Mouse (Mus musculus): ENCODE measurements around the gene Emc6. TPM values are rescaled to one million over a fixed set of nuclear protein-coding genes. Genes with fewer than 3 reads are reported as not detected.
A peak's percentile ranks its signal among the peaks of the same experiment; 100 is the strongest.

Gene Emc6
- total and polyA plus RNA-seq, 3 experiments, result 50.5 to 98.5 (median 80.5) TPM

- peak overlapping the region; percentile 92 for H3K27ac ChIP-seq
- 71% methylated on average over 4 of the region's 4 CpGs for WGBS
- no peak overlapping the region for H3K4me3 ChIP-seq
- TF ChIP-seq EP300 (IDR thresholded peaks at IDR 0.05; ENCODE audit: insufficient read depth, low read depth, low read length), result no peak
- no peaks in the 10 kb centered on the region for H3K79me2 ChIP-seq (replicated peaks; ENCODE audit: control insufficient read depth, insufficient read depth, low read length)
- H3K36me3 ChIP-seq (ENCODE audit: control insufficient read depth, insufficient read depth, low read length), result no peaks in the 10 kb centered on the region
- DNase-seq, result no peak
- H3K27me3 ChIP-seq (ENCODE audit: control insufficient read depth, insufficient read depth, low read length), result no peaks in the 10 kb centered on the region
- H3K9ac ChIP-seq (ENCODE audit: low read depth, low read length), result no peak overlapping the region
- intact Hi-C loops (cut with DNase I), result no loop called here
- no peaks in the 10 kb centered on the region for H3K4me1 ChIP-seq (ENCODE audit: control insufficient read depth, insufficient read depth, low read length)
Measured at GRCm38 (mm10) chr11:73161616-73162015, 15.2 kb downstream of the Emc6 start.

DNA sequence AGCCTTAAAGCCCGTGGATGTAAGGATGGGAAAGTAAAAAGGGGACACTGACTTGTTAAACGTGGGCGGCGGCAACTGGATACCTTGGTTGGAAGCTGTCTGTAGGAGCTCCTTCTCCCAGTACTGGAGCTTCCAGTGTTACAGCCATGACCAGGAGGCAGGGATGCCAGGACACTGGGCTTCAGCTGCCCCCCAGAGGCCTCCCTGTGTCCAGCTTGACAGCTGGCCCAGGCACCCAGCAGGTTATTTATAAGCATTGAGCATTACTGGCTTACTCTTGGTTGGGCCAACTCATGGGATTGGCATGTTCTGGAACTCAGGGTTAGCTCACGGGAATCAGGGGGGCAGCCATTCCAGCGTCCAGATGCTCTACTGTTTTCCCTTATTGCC lies 16.0 kb downstream of the Emc6 start:
- Histone ChIP-seq H3K36me3 (ENCODE audit: control insufficient read depth, insufficient read depth, low read length) (no peaks in the 10 kb centered on the region), H3K4me3 (peak overlapping the region; percentile 55), H3K4me1 (ENCODE audit: control insufficient read depth, insufficient read depth, low read length) (no peaks in the 10 kb centered on the region), H3K9ac (ENCODE audit: low read depth, low read length) (peak overlapping the region; percentile 85), H3K79me2 (replicated peaks; ENCODE audit: control insufficient read depth, insufficient read depth, low read length) (no peaks in the 10 kb centered on the region), H3K27ac (peak overlapping the region; percentile 92), H3K27me3 (ENCODE audit: control insufficient read depth, insufficient read depth, low read length) (no peaks in the 10 kb centered on the region)
- TF ChIP-seq EP300 (IDR thresholded peaks at IDR 0.05; ENCODE audit: insufficient read depth, low read depth, low read length), result 0 out of 2 replicates have a peak, but pooled peaks have one; percentile 51
- peak; percentile 54 for TF ChIP-seq CTCF (IDR thresholded peaks at IDR 0.05)
- TF ChIP-seq POLR2A (IDR thresholded peaks at IDR 0.05; ENCODE audit: insufficient read depth, low read depth, low read length), result peak; percentile 56
- intact Hi-C loops (cut with DNase I), result no loop called here
- WGBS, result 22% methylated on average over 6 of the region's 6 CpGs
- DNase-seq, result peak; percentile 61 to 81

- Histone ChIP-seq H3K79me2 (replicated peaks; ENCODE audit: control insufficient read depth, insufficient read depth, low read length) (no peaks in the 10 kb centered on the region), H3K9ac (ENCODE audit: low read depth, low read length) (peak within 1 kb of the TSS; percentile 85), H3K36me3 (ENCODE audit: control insufficient read depth, insufficient read depth, low read length) (no peaks in the 10 kb centered on the region), H3K27me3 (ENCODE audit: control insufficient read depth, insufficient read depth, low read length) (no peaks in the 10 kb centered on the region), H3K27ac (peak within 1 kb of the TSS; percentile 92), H3K4me1 (ENCODE audit: control insufficient read depth, insufficient read depth, low read length) (no peaks in the 10 kb centered on the region), H3K4me3 (peak within 1 kb of the TSS; percentile 55)
- 4% methylated on average over 49 of the region's 49 CpGs for WGBS
- intact Hi-C loops (cut with DNase I), result no loop called here
- TF ChIP-seq POLR2A (IDR thresholded peaks at IDR 0.05; ENCODE audit: insufficient read depth, low read depth, low read length) (0 out of 2 replicates have a peak, but pooled peaks have one; percentile 37), EP300 (IDR thresholded peaks at IDR 0.05; ENCODE audit: insufficient read depth, low read depth, low read length) (no peak)
- peak; percentile 62 to 65 for DNase-seq
Measured at GRCm38 (mm10) chr11:73159957-73160810, 16.7 kb downstream of the Emc6 start, which contains the start of gene P2rx5. P2rx5 (plus strand) TSS chr11:73160421.

DNA sequence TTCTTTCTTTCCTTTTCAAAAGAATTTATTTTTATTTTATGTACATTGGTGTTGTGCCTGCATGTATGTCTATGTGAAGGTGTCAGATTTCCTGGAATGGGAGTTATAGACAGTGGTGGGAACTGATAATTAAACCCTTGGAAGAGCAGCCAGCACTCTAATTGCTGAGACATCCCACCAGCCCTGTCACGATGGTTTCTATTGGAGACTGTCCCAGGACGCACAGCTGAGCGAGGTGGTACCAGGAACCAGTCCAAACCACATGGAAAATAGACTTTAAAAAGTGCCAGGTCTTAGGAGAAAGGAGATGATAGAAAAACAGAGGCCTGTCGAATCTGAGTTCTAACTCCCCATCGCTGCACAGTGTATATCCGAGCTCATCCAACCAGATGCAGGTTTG lies 21.8 kb downstream of the Emc6 start:
- intact Hi-C loops (cut with DNase I), result no loop called here
- no peaks in the 10 kb centered on the region for H3K4me1 ChIP-seq (ENCODE audit: control insufficient read depth, insufficient read depth, low read length)
- no peaks in the 10 kb centered on the region for H3K36me3 ChIP-seq (ENCODE audit: control insufficient read depth, insufficient read depth, low read length)
- H3K27me3 ChIP-seq (ENCODE audit: control insufficient read depth, insufficient read depth, low read length), result no peaks in the 10 kb centered on the region
- TF ChIP-seq EP300 (IDR thresholded peaks at IDR 0.05; ENCODE audit: insufficient read depth, low read depth, low read length), result no peak
- no peak overlapping the region for H3K9ac ChIP-seq (ENCODE audit: low read depth, low read length)
- H3K79me2 ChIP-seq (replicated peaks; ENCODE audit: control insufficient read depth, insufficient read depth, low read length), result no peaks in the 10 kb centered on the region
- no peak overlapping the region for H3K27ac ChIP-seq
- no peak for DNase-seq
- no peak overlapping the region for H3K4me3 ChIP-seq
- 63% methylated on average over 6 of the region's 6 CpGs for WGBS

GRCm38 (mm10) chr11:73148209-73148608 lies 28.6 kb downstream of the Emc6 start:
- Histone ChIP-seq H3K9ac (ENCODE audit: low read depth, low read length) (no peak overlapping the region), H3K4me3 (no peak overlapping the region), H3K27me3 (ENCODE audit: control insufficient read depth, insufficient read depth, low read length) (no peaks in the 10 kb centered on the region), H3K36me3 (ENCODE audit: control insufficient read depth, insufficient read depth, low read length) (no peaks in the 10 kb centered on the region), H3K4me1 (ENCODE audit: control insufficient read depth, insufficient read depth, low read length) (no peaks in the 10 kb centered on the region), H3K79me2 (replicated peaks; ENCODE audit: control insufficient read depth, insufficient read depth, low read length) (no peaks in the 10 kb centered on the region), H3K27ac (no peak overlapping the region)
- no peak for TF ChIP-seq POLR2A (IDR thresholded peaks at IDR 0.05; ENCODE audit: insufficient read depth, low read depth, low read length)
- no peak for TF ChIP-seq CTCF (IDR thresholded peaks at IDR 0.05)
- no peak for TF ChIP-seq EP300 (IDR thresholded peaks at IDR 0.05; ENCODE audit: insufficient read depth, low read depth, low read length)
- WGBS, result 82% methylated on average over 9 of the region's 9 CpGs
- intact Hi-C loops (cut with DNase I), result no loop called here
- no peak for DNase-seq

- no peak overlapping the region for H3K27ac ChIP-seq
- WGBS, result 55% methylated on average over 7 of the region's 7 CpGs
Measured at GRCm38 (mm10) chr11:73146975-73147365, 29.9 kb downstream of the Emc6 start.

More at GRCm38 (mm10) chr11:73146975-73147365, 29.9 kb downstream of the Emc6 start:
- Histone ChIP-seq H3K27me3 (ENCODE audit: control insufficient read depth, insufficient read depth, low read length) (no peaks in the 10 kb centered on the region), H3K9ac (ENCODE audit: low read depth, low read length) (no peak overlapping the region), H3K4me1 (ENCODE audit: control insufficient read depth, insufficient read depth, low read length) (no peaks in the 10 kb centered on the region), H3K79me2 (replicated peaks; ENCODE audit: control insufficient read depth, insufficient read depth, low read length) (no peaks in the 10 kb centered on the region), H3K36me3 (ENCODE audit: control insufficient read depth, insufficient read depth, low read length) (no peaks in the 10 kb centered on the region), H3K4me3 (no peak overlapping the region)
- DNase-seq, result no peak
- TF ChIP-seq CTCF (IDR thresholded peaks at IDR 0.05) (no peak), POLR2A (IDR thresholded peaks at IDR 0.05; ENCODE audit: insufficient read depth, low read depth, low read length) (no peak), EP300 (IDR thresholded peaks at IDR 0.05; ENCODE audit: insufficient read depth, low read depth, low read length) (no peak)
- intact Hi-C loops (cut with DNase I), result no loop called here
